Mouse (Mus musculus) kidney, adult 18-20 months (tissue): ENCODE measurements around the gene Helz.
A peak's percentile ranks its signal among the peaks of the same experiment; 100 is the strongest.

Experiments
- DNase-seq: peaks from one replicate; pipeline ENCODE4 v3.0.0; 2021

Gene Helz

GRCm38 (mm10) chr11:107676207-107676940 is 128.6 kb downstream of the Helz start:
- no peak for DNase-seq

GRCm38 (mm10) chr11:107682694-107683355 is 135.1 kb downstream of the Helz start:
- no peak for DNase-seq

GRCm38 (mm10) chr11:107683544-107684465 is 136.1 kb downstream of the Helz start:
- DNase-seq = no peak

DNA sequence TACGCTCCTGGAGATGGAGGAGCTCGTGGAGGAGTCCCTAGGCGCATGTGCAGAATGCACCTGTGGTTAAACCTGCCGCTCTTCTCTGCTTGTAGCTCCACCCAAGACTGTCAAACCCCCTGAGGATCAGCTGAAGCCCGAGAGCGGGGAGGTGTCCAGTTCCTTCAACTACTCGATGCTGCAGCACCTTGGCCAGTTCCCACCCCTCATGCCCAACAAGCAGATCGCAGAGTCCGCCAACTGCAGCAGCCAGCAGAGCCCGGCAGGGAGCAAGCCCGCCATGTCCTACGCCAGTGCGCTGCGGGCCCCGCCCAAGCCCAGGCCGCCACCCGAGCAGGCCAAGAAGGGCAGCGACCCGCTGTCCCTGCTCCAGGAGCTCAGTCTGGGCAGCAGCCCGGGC is 138.6 kb downstream of the Helz start:
- no peak for DNase-seq

DNA sequence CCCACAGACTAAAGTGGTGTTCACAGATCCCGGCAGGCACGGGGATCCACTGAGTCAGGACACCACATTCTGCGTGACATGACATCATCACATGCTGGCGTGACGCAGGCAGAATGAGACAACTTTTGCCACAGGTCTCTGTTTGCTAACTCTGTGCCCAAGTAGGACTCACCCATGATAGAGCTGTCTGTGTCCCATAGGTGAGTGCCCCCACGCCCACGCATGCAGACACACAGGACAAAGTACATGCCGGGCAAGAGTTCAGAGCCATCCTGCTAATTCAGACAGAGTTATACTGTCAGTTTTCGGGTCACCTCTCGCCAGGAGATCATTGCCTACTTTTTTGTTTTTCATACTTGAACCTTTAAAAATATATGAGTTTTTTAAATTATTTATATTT is 140.8 kb downstream of the Helz start:
- no peak for DNase-seq

DNA sequence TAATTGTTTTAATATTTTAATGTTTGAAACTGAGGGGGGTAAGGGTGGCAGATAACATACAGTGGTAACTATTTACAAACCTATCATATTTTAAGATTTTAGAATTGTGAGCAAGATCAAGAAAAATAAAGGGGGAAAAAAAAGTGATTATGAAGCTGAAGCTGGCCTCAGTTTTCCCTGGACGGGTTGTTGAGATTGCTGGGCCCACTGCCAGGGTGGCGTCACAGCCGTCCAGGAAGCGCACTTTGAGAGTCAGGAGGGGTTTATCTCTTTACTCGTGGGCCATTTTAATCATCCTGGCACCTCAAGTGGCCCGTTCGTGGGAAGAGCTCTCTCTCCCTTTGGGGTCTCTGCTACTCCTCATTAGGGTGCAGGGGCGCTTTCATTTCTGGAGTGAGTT is 143.8 kb downstream of the Helz start:
- no peak for DNase-seq

GRCm38 (mm10) chr11:107693338-107693737 is 145.6 kb downstream of the Helz start:
- no peak for DNase-seq

DNA sequence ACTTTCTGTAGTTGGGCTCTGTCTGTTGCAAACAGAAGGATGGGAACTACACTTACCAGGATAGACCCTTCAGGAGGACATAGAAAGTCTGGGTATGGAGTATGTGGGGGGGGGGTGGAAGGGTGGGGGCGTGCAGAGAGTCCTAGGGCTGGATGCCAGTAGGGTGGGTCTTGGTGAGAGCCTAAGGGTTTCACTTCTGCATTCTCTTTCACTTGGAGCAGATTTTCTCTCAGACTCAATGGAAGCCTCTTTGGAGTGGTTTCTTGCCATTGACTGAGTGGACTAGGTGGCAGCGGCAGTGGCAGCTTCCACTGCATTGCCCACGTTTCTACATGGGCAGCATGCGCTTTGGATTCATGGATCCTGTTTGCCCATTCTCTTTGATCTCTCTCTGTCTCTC is 152.2 kb downstream of the Helz start:
- DNase-seq = no peak

- peak; percentile 33 for DNase-seq
These were observed 155.8 kb downstream of the Helz start for GRCm38 (mm10) chr11:107703272-107704134.

GRCm38 (mm10) chr11:107705060-107705459 is 157.3 kb downstream of the Helz start:
- no peak for DNase-seq

DNA sequence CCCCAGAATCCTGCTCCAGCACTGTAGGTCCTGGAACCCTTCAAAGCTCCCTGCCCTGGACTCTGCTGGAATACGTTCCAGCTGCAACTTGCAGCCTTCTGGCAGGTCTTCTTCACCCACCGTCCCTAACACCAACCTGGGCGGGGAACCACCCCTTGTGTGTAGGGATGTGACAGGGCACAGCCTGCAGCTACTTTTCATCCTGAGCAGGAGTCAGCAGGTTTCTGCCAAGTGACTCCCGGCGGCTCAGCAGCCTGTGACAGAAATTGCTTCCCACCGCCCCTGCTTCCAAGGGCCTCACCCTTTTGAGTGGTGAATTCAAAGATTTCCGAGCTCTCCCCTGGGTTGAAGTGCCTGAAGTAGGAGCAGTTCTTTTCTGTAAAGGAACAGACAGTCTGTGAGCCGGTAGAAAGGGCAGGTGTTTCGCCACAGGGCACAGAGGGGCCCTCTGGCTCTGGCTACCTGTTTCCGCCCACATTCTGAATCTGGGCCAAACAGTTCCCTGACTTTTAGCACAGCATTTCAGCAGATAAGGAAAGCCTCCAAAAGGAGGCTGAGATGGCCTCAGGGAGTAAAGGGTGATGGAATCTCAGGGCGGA is 157.8 kb downstream of the Helz start:
- no peak for DNase-seq

DNA sequence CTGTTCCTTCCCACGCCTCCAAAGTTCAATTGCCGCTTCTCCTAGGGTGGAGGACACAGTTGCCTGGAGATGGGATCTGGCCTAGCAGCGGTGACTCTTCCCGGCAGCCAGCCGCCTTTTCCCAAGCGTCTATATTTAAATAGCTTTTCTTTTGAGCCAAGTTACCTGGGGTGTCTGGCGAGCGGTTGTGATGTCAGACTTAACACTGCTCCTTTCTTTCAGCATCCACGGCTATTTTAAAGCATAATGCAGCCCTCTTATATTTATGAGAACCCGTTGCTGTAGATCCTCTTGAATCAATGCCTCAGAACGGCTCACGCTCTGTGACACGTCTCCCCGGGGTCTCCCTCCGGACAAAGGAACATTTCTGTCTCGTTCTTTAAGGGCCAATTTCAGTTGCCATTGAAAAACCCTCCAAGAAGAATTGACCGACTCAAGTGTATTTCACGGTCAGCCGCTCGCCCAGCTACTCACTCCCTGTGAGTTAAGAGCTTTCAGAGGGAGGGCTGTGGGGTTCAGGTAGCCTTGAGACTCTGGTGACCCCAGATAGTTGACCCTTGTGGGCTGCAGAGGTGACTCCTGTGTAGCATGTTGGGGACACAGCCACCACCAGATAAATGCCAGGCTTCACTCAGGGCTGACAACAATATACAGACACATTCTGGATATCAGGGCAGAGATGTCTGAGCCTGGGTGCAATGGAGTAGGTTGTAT is 160.3 kb downstream of the Helz start:
- no peak for DNase-seq

DNA sequence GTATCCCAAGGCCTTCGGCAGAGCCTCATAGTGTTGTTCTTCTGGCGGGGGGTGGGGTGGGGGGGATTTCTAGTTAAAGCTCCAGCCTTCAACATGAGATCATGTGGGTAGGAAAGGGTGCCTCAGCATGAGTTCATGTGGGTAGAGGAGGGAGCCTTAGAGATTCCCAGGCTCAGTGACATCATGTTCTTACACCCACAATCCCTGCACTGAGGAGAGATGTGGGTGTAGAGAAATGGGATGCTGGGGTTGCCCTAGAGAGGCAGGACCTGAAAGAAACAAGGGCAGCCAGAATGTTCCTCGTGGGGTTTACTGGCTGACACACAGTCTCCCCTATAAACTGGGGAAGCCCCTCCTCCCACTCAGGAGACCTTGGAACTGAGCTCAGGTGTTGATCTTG is 162.6 kb downstream of the Helz start:
- no peak for DNase-seq

DNA sequence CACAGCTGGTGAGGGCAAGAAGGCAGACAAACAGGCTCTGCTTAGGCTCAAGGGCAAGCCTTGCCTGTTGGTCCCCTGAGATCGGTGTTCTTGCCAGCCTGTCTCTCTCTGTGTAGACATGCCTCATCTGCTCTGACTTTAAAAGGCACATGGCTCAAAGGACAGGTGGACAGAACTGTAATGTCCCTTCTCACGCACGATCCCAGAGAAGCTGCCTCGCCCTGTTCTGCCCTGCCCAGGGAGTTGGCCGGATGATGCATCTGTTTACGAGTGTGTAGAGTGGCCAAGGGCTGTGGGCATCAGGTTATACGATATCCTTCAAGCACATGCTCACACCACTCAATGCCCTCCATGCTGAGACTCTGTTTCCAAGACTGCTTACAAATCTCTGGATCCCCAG is 166.6 kb downstream of the Helz start:
- no peak for DNase-seq

DNA sequence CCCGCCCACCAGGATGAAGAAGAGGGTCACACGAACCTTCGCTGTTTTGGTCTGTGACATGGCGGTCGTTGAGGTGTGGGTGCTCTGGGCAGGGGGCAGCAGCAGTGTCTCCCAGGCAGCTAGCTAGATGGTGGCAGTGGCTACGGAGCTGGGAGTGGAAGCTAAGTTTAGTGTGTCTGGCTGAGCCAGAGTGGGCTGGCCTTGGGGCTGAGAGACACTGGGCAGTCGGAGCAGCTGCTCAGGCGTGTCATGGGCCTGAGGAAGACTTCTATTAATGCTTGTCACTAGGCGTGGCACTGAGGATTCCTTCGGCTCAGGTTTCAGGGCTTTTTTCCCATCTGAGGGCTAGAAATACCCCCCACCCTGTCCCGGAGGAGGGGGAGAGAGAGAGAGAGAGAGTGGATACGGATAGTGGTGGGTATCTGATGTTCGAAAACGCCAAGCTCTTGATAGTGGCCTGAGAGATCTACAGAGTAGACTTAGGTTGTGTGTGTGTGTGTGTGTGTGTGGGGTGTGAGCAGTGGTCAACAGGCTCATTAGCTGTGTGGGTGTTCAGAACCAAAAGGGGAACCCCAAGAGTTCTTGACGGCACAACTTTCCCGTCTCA is 168.7 kb downstream of the Helz start, which contains the start of gene Cacng1:
Gene Cacng1 (minus strand): TSS at position 191 of the 607 bp plus-strand sequence.
- DNase-seq = no peak

GRCm38 (mm10) chr11:107720264-107721021 is 172.7 kb downstream of the Helz start:
- DNase-seq = no peak

DNA sequence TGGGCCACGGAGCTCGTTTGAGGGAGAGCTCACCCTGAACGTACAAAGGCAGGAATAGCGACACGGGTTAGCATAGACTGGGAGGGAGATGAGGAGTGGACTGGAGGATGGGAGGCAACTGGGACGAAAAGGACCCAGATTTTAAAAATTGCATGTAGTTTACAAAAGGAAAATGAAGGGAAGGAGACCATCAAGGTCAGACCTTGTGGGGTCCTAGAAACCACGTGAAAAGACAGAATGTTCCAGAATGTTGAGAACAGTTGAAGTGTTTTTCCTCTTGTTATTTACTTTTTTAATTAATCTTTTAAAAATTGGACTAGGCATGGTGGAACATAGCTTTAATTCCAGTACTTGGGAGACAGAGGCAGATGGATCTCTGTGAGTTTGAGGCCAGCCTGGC is 173.3 kb downstream of the Helz start:
- no peak for DNase-seq

GRCm38 (mm10) chr11:107724603-107725002 is 176.9 kb downstream of the Helz start:
- DNase-seq = no peak

GRCm38 (mm10) chr11:107728073-107728863 is 180.5 kb downstream of the Helz start:
- no peak for DNase-seq
